In genomic region chr8:112257311-112257894, GRCm38 (mm10) we compare ENCODE assay signal across 9 mouse cellular contexts.
DNase-seq lines count a peak whose midpoint lies in the region; ATAC-seq and TF ChIP-seq lines count a peak whose summit lies in the region.
"Had no signal": no experiment of that assay in that cellular context is flagged by ENCODE, and none has a peak within 500 bp of the region (broad histone marks: within the 10 kb centered on the region; RNA-seq: fewer than 3 reads in every experiment).

No protein-coding gene starts in this region.

- no peak overlapping the region for H3K9ac ChIP-seq in heart, embryonic 12.5 days
- H3K9ac ChIP-seq in stomach, embryonic 14.5 days (replicated peaks; ENCODE audit: low read depth, low read length), result no peak overlapping the region
- H3K9ac ChIP-seq in stomach, postnatal 0 days (ENCODE audit: low read length), result no peak overlapping the region
- peak overlapping the region; percentile 33 for H3K9ac ChIP-seq in hindbrain, postnatal 0 days (replicated peaks; ENCODE audit: low read length)
- no peak overlapping the region for H3K9ac ChIP-seq in stomach, embryonic 16.5 days (ENCODE audit: low read length)

- DNase-seq in heart, postnatal 36 days, result no peak
- no peak for DNase-seq in stomach, postnatal 0 days (ENCODE audit: low spot score)
- DNase-seq in hindbrain, postnatal 0 days (ENCODE audit: low spot score), result peak; percentile 55
- DNase-seq in adrenal gland, postnatal 14 days, result no peak
- no peak for DNase-seq in MN1 (ENCODE audit: low spot score)

- no peaks in the 10 kb centered on the region for H3K4me1 ChIP-seq in heart, embryonic 12.5 days (replicated peaks)
- no peaks in the 10 kb centered on the region for H3K4me1 ChIP-seq in stomach, embryonic 14.5 days (ENCODE audit: control insufficient read depth, insufficient read depth, low read length)
- no peaks in the 10 kb centered on the region for H3K4me1 ChIP-seq in stomach, postnatal 0 days (replicated peaks; ENCODE audit: control insufficient read depth, insufficient read depth)
- H3K4me1 ChIP-seq in hindbrain, postnatal 0 days (ENCODE audit: insufficient read depth, low read length), result peaks cover 2% of the 10 kb centered on the region; the same call in 1 of the 2 replicates
- H3K4me1 ChIP-seq in stomach, embryonic 16.5 days (ENCODE audit: control insufficient read depth, insufficient read depth, low read length), result no peaks in the 10 kb centered on the region

- H3K27ac ChIP-seq in heart, embryonic 12.5 days (ENCODE audit: poor library complexity, severe bottlenecking), result no peak overlapping the region
- no peak overlapping the region for H3K27ac ChIP-seq in stomach, embryonic 14.5 days (ENCODE audit: low read length)
- H3K27ac ChIP-seq in stomach, postnatal 0 days (replicated peaks), result no peak overlapping the region
- H3K27ac ChIP-seq in hindbrain, postnatal 0 days, result peak overlapping the region; percentile 48; the same call in 1 of the 2 replicates
- H3K27ac ChIP-seq in stomach, embryonic 16.5 days (ENCODE audit: low read length), result no peak overlapping the region

- H3K4me2 ChIP-seq in heart, embryonic 12.5 days, result peak overlapping the region; percentile 55
- peak overlapping the region; percentile 22 for H3K4me2 ChIP-seq in stomach, embryonic 14.5 days (replicated peaks; ENCODE audit: low read depth, low read length)
- H3K4me2 ChIP-seq in stomach, postnatal 0 days (replicated peaks; ENCODE audit: low read depth), result no peak overlapping the region; the same call in 1 of the 2 replicates
- peak overlapping the region; percentile 54 for H3K4me2 ChIP-seq in hindbrain, postnatal 0 days (ENCODE audit: low read depth, low read length)
- peak overlapping the region; percentile 34 for H3K4me2 ChIP-seq in stomach, embryonic 16.5 days (ENCODE audit: low read depth, low read length)
- H3K4me2 ChIP-seq: liver, embryonic 11.5 days had no signal

- TF ChIP-seq CTCF in stomach, postnatal 0 days (IDR thresholded peaks at IDR 0.05; ENCODE audit: low read depth), result no peak
- TF ChIP-seq CTCF in hindbrain, postnatal 0 days (IDR thresholded peaks at IDR 0.05; ENCODE audit: low read depth), result no peak

- intact Hi-C loops in heart, postnatal 36 days (cut with DNase I), result no loop called here

- WGBS in heart, embryonic 12.5 days, result 23% methylated on average over 18 of the region's 18 CpGs
- 18% methylated on average over 18 of the region's 18 CpGs for WGBS in stomach, embryonic 14.5 days
- 16% methylated on average over 18 of the region's 18 CpGs for WGBS in stomach, postnatal 0 days
- 9% methylated on average over 18 of the region's 18 CpGs for WGBS in hindbrain, postnatal 0 days
- 20% methylated on average over 18 of the region's 18 CpGs for WGBS in stomach, embryonic 16.5 days

- H3K9me3 ChIP-seq in heart, embryonic 12.5 days (replicated peaks), result no peaks in the 10 kb centered on the region
- H3K9me3 ChIP-seq in stomach, embryonic 14.5 days (ENCODE audit: control insufficient read depth, low read depth, low read length), result no peaks in the 10 kb centered on the region
- H3K9me3 ChIP-seq in stomach, postnatal 0 days (ENCODE audit: control insufficient read depth, low read length), result no peaks in the 10 kb centered on the region
- H3K9me3 ChIP-seq in hindbrain, postnatal 0 days (ENCODE audit: low read length), result no peaks in the 10 kb centered on the region
- H3K9me3 ChIP-seq in stomach, embryonic 16.5 days (replicated peaks; ENCODE audit: control insufficient read depth, low read length), result no peaks in the 10 kb centered on the region

- no peak for ATAC-seq in heart, embryonic 12.5 days (ENCODE audit: insufficient number of reproducible peaks, low FRiP score)
- no peak for ATAC-seq in stomach, embryonic 14.5 days (ENCODE audit: insufficient number of reproducible peaks, insufficient read depth, low FRiP score, low read depth)
- no peak for ATAC-seq in stomach, postnatal 0 days (ENCODE audit: low FRiP score, low TSS enrichment)
- no peak for ATAC-seq in hindbrain, postnatal 0 days
- ATAC-seq in stomach, embryonic 16.5 days (ENCODE audit: insufficient read depth, low FRiP score), result no peak

- no peaks in the 10 kb centered on the region for H3K27me3 ChIP-seq in heart, embryonic 12.5 days (replicated peaks)
- H3K27me3 ChIP-seq in stomach, embryonic 14.5 days (ENCODE audit: control insufficient read depth, insufficient read depth, low read length), result no peaks in the 10 kb centered on the region
- H3K27me3 ChIP-seq in stomach, postnatal 0 days (ENCODE audit: control insufficient read depth, insufficient read depth, low read length), result no peaks in the 10 kb centered on the region
- no peaks in the 10 kb centered on the region for H3K27me3 ChIP-seq in hindbrain, postnatal 0 days (ENCODE audit: insufficient read depth, low read length)
- no peaks in the 10 kb centered on the region for H3K27me3 ChIP-seq in stomach, embryonic 16.5 days (ENCODE audit: control insufficient read depth, insufficient read depth, low read length)

- H3K4me3 ChIP-seq in heart, embryonic 12.5 days, result peak overlapping the region; percentile 23; the same call in 1 of the 2 replicates
- 0 out of 2 replicates have a peak overlapping the region, but pooled peaks have one; percentile 3 for H3K4me3 ChIP-seq in stomach, embryonic 14.5 days (ENCODE audit: low read depth, low read length)
- no peak overlapping the region for H3K4me3 ChIP-seq in stomach, postnatal 0 days (ENCODE audit: low read depth, low read length)
- peak overlapping the region; percentile 25 for H3K4me3 ChIP-seq in hindbrain, postnatal 0 days (ENCODE audit: low read length)
- no peak overlapping the region for H3K4me3 ChIP-seq in stomach, embryonic 16.5 days (replicated peaks; ENCODE audit: low read length)

- H3K36me3 ChIP-seq in heart, embryonic 12.5 days, result no peaks in the 10 kb centered on the region
- H3K36me3 ChIP-seq in stomach, embryonic 14.5 days (ENCODE audit: control insufficient read depth, insufficient read depth, low read length), result no peaks in the 10 kb centered on the region
- H3K36me3 ChIP-seq in stomach, postnatal 0 days (ENCODE audit: control insufficient read depth, insufficient read depth, low read length), result no peaks in the 10 kb centered on the region
- no peaks in the 10 kb centered on the region for H3K36me3 ChIP-seq in hindbrain, postnatal 0 days (ENCODE audit: insufficient read depth, low read length)
- H3K36me3 ChIP-seq in stomach, embryonic 16.5 days (ENCODE audit: control insufficient read depth, insufficient read depth, low read length), result no peaks in the 10 kb centered on the region

- no peak for TF ChIP-seq EP300 in stomach, postnatal 0 days (optimal IDR thresholded peaks at IDR 0.05)

Comparison
In these comparisons a context has a peak if more than half of its experiments do, and no peak if none do; other contexts are left out.
1. H3K4me3 ChIP-seq: peak in heart, embryonic 12.5 days (single experiment), stomach, embryonic 14.5 days (single experiment) and hindbrain, postnatal 0 days (single experiment); none in stomach, postnatal 0 days (single experiment) and stomach, embryonic 16.5 days (single experiment).